Mouse (Mus musculus): ENCODE data around the gene Pom121l2. TPM values are rescaled to one million over a fixed set of nuclear protein-coding genes. Genes with fewer than 3 reads are reported as not detected.
"Not testable (repeated sequence)": the region's sequence is repeated elsewhere in the genome, so short reads cannot be mapped to it uniquely, and the experiment has no call there.

Pom121l2 gene
- polyA plus RNA-seq, 1 experiment from 2014 or later, result 0.32 TPM

DNA sequence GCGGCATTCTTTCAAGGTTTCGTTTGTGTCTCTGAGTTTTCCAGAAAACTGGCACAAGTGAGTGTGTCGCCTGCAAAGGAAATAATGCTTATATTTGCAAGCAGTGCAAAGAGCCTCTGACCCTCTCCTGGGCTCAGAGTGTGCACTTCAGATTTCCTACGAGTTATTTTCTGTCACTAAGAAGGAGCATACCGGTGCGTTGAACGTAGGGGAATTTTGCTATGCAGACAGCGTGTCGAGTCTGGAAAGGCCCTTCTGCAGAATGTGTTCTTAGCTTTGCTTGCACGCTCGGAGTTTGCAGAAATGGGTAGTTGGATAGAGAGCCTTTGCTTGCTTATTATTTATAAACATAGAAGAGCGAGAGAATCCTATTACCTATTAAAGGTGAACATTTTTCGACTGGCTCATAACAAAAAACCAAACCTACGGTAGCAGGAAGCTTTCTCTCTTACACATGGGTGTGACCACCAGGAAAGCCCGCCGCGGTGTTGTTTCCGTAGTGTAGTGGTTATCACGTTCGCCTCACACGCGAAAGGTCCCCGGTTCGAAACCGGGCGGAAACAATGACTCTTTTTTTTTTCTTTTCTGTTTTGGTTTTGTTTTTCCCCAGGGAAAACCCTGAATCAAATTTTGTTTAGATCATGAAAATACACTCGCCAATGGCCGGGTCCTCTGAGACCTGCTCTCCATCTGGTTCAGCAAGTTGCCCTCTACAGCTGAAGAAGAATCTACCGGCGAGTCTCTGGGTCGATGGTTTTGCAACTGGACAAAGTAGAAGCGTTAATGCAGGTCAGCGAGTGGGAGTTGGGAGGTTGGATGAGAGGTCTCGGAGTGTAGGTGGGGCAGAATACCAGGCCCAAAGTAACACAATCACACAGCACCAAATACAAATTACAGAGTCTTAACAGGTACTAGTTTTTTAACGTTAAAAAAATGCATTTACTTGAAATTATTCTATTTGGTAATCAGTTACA is 45.4 kb downstream of the Pom121l2 start:
- WGBS, result 1% methylated on average over 35 of the region's 35 CpGs
- no peaks in the 10 kb centered on the region for H3K9me3 ChIP-seq
- H3K27ac ChIP-seq, result peak overlapping the region; percentile 59; the same call in 1 of the 2 replicates
- ATAC-seq (ENCODE audit: borderline replicate concordance, extremely low read depth, low FRiP score, low TSS enrichment), result peak; percentile 46; the same call in 1 of the 2 replicates
- H3K36me3 ChIP-seq, result no peaks in the 10 kb centered on the region
- H3K4me3 ChIP-seq, result peak overlapping the region; percentile 44
- no peaks in the 10 kb centered on the region for H3K27me3 ChIP-seq
- peaks cover 19% of the 10 kb centered on the region; the same call in 1 of the 2 replicates for H3K4me1 ChIP-seq
- peak overlapping the region; percentile 39 for H3K9ac ChIP-seq
- peak overlapping the region; percentile 60 for H3K4me2 ChIP-seq

GRCm38 (mm10) chr13:22028673-22029460 is 47.9 kb downstream of the Pom121l2 start:
- H3K4me2 ChIP-seq, result peak overlapping the region; percentile 66
- H3K27me3 ChIP-seq, result no peaks in the 10 kb centered on the region
- ATAC-seq (ENCODE audit: borderline replicate concordance, extremely low read depth, low FRiP score, low TSS enrichment), result peak; percentile 73
- H3K9ac ChIP-seq, result peak overlapping the region; percentile 56
- peaks cover 18% of the 10 kb centered on the region; the same call in 1 of the 2 replicates for H3K4me1 ChIP-seq
- WGBS, result under 1% methylated on average over 40 of the region's 40 CpGs
- H3K36me3 ChIP-seq, result no peaks in the 10 kb centered on the region
- H3K4me3 ChIP-seq, result peak overlapping the region; percentile 59
- H3K27ac ChIP-seq, result peak overlapping the region; percentile 91
- H3K9me3 ChIP-seq, result no peaks in the 10 kb centered on the region

GRCm38 (mm10) chr13:22029928-22030327 is 48.9 kb downstream of the Pom121l2 start:
- Histone ChIP-seq H3K9me3 (no peaks in the 10 kb centered on the region), H3K36me3 (no peaks in the 10 kb centered on the region), H3K4me2 (no peak overlapping the region; the same call in 1 of the 2 replicates), H3K9ac (no peak overlapping the region), H3K4me1 (peaks cover 22% of the 10 kb centered on the region; the same call in 1 of the 2 replicates), H3K27me3 (no peaks in the 10 kb centered on the region), H3K27ac (no peak overlapping the region), H3K4me3 (no peak overlapping the region; the same call in 1 of the 2 replicates)
- 41% methylated on average over 8 of the region's 8 CpGs for WGBS
- no peak for ATAC-seq (ENCODE audit: borderline replicate concordance, extremely low read depth, low FRiP score, low TSS enrichment)

GRCm38 (mm10) chr13:22030493-22030892 is 49.5 kb downstream of the Pom121l2 start:
- Histone ChIP-seq H3K9me3 (no peaks in the 10 kb centered on the region), H3K9ac (no peak overlapping the region), H3K4me2 (no peak overlapping the region; the same call in 1 of the 2 replicates), H3K36me3 (no peaks in the 10 kb centered on the region), H3K27me3 (no peaks in the 10 kb centered on the region), H3K4me1 (peaks cover 22% of the 10 kb centered on the region; the same call in 1 of the 2 replicates), H3K27ac (no peak overlapping the region), H3K4me3 (no peak overlapping the region)
- 7% methylated on average over 4 of the region's 4 CpGs for WGBS
- ATAC-seq (ENCODE audit: borderline replicate concordance, extremely low read depth, low FRiP score, low TSS enrichment), result no peak

DNA sequence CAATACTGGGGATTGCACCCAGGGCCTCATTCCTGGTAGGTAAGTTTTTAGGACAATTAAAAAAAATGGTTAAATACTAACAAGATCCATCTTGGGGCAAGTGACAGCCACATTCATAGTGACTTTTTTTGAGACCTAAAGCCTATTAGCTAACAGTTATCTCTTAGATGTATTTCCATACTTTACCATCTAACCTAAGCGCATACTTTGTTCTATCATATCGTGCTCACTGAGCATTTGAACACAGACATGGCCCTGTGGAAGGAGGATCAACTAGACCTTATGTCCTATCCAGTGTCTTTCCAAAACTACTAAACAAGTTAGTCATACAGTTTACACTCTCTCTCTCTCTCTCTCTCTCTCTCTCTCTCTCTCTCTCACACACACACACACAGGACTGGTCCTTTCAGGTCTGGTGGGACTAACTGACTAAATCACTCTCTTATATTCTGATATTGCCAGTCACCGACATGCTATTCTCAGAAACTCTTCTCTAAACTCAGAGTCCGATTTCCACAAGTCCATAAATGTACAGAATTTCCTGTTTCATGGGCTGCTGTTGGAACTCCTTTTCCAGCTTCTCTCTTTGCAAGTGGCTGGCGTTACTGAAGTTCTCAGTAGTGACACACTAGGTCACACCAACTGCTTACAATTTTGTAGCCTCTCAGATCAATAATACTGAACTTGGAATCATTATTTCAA is 52.9 kb downstream of the Pom121l2 start:
- Histone ChIP-seq H3K27me3 (no peaks in the 10 kb centered on the region), H3K27ac (peak overlapping the region; percentile 93), H3K9me3 (no peaks in the 10 kb centered on the region), H3K4me3 (peak overlapping the region; percentile 45), H3K36me3 (no peaks in the 10 kb centered on the region), H3K9ac (peak overlapping the region; percentile 46; the same call in 1 of the 2 replicates), H3K4me2 (peak overlapping the region; percentile 73), H3K4me1 (peaks cover 32% of the 10 kb centered on the region)
- ATAC-seq (ENCODE audit: borderline replicate concordance, extremely low read depth, low FRiP score, low TSS enrichment), result no peak
- WGBS, result 39% methylated on average over 5 of the region's 5 CpGs

DNA sequence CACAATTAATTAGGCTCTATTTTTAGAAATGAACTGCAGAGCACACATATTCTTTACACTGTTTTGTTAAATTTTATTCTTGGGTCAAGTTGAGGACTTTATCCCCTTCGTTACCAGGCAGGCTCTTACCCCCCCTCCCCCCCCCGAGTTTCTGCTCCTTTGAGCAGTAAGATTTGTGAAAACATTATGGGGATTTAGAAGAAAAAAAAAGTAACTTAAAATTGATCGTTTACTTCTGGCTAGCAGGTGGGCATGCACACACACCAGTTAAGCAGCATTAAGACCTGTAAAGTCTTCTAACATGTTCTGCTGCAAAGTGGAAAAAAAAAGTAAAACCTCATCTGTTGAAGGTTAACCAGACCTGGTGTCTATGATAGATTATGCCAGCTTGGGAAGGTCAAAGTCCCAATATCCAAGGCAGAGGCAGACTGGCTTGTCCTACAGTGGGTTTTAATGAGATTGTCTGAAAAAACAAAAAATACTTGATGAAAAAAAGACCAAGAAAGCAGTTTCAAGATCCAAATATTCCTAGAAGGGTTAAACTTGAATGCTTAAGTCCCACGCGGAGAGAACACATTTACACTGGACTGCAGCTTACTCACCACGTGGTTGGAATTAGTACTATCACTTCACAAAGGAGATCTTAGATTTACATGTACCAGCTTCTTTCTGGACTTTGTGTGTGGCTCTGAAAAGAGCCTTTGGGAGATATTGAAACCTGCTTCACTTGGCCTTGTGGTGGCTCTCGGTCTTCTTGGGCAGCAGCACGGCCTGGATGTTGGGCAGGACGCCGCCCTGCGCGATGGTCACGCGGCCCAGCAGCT is 53.7 kb downstream of the Pom121l2 start:
- Histone ChIP-seq H3K27me3 (no peaks in the 10 kb centered on the region), H3K4me1 (peaks cover 27% of the 10 kb centered on the region), H3K4me2 (peak overlapping the region; percentile 73), H3K9me3 (no peaks in the 10 kb centered on the region), H3K36me3 (no peaks in the 10 kb centered on the region), H3K9ac (peak overlapping the region; percentile 46), H3K4me3 (peak overlapping the region; percentile 45), H3K27ac (peak overlapping the region; percentile 93)
- ATAC-seq (ENCODE audit: borderline replicate concordance, extremely low read depth, low FRiP score, low TSS enrichment), result no peak
- WGBS, result 2% methylated on average over 14 of the region's 14 CpGs

GRCm38 (mm10) chr13:22035267-22036148 is 54.5 kb downstream of the Pom121l2 start, which contains the start of the genes Hist1h2ah and Hist1h2bk:
Gene Hist1h2ah, minus strand, starts transcription at chr13:22035568.
Gene Hist1h2bk, plus strand, starts transcription at chr13:22035870.
- H3K4me1 ChIP-seq, result peaks cover 32% of the 10 kb centered on the region
- 1% methylated on average over 28 of the region's 69 CpGs for WGBS
- peak within 1 kb of the TSS; percentile 93 for H3K27ac ChIP-seq
- not testable (repeated sequence) for H3K9me3 ChIP-seq, H3K27me3 ChIP-seq, H3K36me3 ChIP-seq
- peak within 1 kb of the TSS; percentile 73 for H3K4me2 ChIP-seq
- H3K9ac ChIP-seq, result peak within 1 kb of the TSS; percentile 61
- peak within 1 kb of the TSS; percentile 45 for H3K4me3 ChIP-seq
- ATAC-seq (ENCODE audit: borderline replicate concordance, extremely low read depth, low FRiP score, low TSS enrichment), result peak; percentile 99

GRCm38 (mm10) chr13:22036149-22036956 is 55.4 kb downstream of the Pom121l2 start:
- Histone ChIP-seq H3K9ac (peak overlapping the region; percentile 61), H3K27me3 (no peaks in the 10 kb centered on the region), H3K4me1 (peaks cover 29% of the 10 kb centered on the region), H3K36me3 (no peaks in the 10 kb centered on the region), H3K4me3 (peak overlapping the region; percentile 45), H3K27ac (peak overlapping the region; percentile 93), H3K9me3 (no peaks in the 10 kb centered on the region), H3K4me2 (peak overlapping the region; percentile 73)
- ATAC-seq (ENCODE audit: borderline replicate concordance, extremely low read depth, low FRiP score, low TSS enrichment), result peak; percentile 7
- 2% methylated on average over 20 of the region's 23 CpGs for WGBS

- H3K27ac ChIP-seq, result peak overlapping the region; percentile 93
- no peaks in the 10 kb centered on the region for H3K9me3 ChIP-seq
- H3K9ac ChIP-seq, result peak overlapping the region; percentile 61
- ATAC-seq (ENCODE audit: borderline replicate concordance, extremely low read depth, low FRiP score, low TSS enrichment), result no peak
- H3K4me2 ChIP-seq, result peak overlapping the region; percentile 73
- WGBS, result 41% methylated on average over 3 of the region's 3 CpGs
- H3K4me3 ChIP-seq, result peak overlapping the region; percentile 45
- H3K27me3 ChIP-seq, result no peaks in the 10 kb centered on the region
- H3K4me1 ChIP-seq, result peaks cover 31% of the 10 kb centered on the region
- H3K36me3 ChIP-seq, result no peaks in the 10 kb centered on the region
These were observed 56.0 kb downstream of the Pom121l2 start for GRCm38 (mm10) chr13:22036986-22037385.

All from lung, embryonic 15.5 days (tissue).